Mouse (Mus musculus) mesoderm, embryonic 11.5 days (tissue): ENCODE measurements around the gene Acvrl1.

Source experiments
- DNase-seq: peaks from one replicate; pipeline ENCODE4 v3.0.0-alpha.2; 2012; ENCODE audit warnings: low read depth, low spot score

Acvrl1 gene

DNA sequence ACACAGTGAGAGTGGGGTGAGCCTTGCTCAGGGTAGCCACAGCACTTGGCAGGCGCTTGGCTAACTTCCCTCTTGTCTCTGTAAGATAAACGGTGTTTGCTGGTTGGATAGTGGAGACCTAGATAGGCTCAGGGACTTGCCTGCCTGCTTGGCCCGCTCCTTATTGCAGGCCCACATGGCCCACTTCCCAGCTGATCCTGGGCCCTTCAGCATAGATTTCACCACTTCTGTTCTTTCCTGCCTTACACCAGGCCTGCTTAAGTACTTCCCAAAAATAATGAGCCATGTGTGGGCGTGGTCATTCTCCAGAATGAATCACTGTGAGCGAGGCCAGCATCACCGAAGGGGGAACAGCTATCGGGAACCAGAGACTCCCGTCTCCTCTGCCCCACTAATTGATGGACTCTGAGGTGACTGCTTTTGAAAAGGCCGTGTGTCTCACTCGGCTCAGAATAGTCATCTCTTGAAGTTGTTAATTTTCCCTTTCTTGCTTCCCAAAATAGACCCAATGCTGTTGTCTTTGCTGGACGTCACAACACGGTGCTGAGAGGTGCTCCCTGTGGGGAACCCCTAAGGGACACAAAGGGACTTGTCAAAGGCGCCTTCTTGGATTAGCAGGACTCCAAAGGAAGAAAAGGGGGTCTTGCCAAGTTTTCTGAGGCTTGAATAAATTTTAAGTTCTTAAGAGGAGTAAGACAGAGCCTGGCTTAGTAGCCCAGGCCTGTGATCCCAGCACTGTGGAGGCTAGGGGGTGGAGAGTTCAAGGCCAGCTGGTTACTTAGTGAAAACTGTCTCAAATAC is 63.3 kb downstream of the Acvrl1 start:
- no peak for DNase-seq

DNA sequence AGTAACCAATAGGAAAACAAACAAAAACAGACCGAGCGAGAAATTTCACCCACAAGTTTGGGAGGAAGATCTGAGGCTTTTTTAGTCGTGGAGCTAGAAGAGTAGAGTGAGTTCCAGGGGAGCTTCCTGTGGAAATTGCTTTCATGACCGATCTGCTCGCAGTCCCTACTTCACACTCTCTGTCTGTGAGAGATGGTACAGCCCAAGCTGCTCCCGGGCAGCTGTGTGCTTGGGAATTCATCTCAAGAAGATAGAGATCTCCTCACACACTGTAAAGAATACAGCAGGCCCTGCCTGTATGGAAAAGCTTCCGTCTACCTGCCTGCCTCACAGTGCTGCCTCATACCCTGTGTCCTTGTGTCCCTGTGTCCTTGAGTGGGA is 63.9 kb downstream of the Acvrl1 start:
- DNase-seq = no peak

DNA sequence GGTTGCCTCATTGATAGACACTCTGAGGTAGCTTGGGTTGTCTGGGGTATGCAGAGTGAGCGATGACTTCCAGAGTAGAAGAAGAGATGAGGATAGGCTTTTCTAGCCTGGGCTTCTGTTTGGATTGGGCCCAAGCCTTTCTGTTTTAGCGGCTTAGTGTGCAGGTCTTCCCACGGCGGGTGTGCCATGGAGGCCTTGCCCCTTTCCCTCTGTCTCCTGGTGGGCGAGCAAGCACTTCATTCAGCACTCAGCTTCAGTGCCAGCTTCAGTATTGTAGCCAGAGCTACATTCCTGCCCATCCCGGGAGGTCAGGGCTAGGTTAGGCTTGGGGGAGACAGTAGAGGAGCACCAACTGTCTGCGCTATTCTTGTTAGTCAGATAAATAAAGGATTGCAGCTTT is 64.3 kb downstream of the Acvrl1 start:
- no peak for DNase-seq

DNA sequence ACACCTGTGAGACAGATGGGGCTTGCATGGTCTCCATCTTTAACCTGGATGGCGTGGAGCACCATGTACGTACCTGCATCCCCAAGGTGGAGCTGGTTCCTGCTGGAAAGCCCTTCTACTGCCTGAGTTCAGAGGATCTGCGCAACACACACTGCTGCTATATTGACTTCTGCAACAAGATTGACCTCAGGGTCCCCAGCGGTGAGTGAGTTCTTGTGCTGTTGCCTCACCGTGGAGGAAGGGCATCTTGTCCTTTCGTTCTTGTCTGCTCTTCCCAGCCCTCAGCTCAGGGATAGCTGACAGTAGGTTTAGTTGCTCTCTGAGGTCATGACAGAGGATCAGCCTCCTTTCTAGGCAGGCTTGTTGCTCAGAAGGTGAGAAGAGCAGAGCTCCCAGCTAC is 65.6 kb downstream of the Acvrl1 start:
- DNase-seq = no peak
